Mouse (Mus musculus) cerebellum, adult 11-12 months (tissue): Measurements from ENCODE around the gene Vmn1r218.
"Not testable (repeated sequence)": the region's sequence is repeated elsewhere in the genome, so short reads cannot be mapped to it uniquely, and the experiment has no call there.

Experiments
- DNase-seq: peaks from one replicate; pipeline ENCODE4 v3.0.0; 2022

The Vmn1r218 gene

DNA sequence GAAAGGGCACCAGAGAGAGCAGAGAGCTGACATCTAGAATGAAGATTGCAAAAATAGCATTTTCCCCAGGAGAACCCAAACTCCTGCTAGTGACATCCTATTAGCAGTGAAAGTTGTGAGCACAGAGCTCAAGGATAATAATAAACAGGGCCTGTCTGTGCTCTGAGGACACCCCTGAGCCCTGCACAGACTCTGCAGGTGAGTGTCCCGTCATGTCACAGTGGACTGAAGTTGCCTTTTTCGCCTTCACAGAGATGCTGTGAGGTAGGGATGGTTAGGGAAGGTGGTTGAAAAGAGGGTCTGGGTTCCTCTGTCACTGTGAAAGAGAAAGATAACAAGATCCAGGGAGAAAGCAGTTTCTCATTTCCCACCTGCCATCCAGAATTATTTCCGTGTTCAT lies at the start of gene Vmn1r218:
TSS of gene Vmn1r218 (plus strand) at position 57 of the 400 bp plus-strand sequence.
- DNase-seq = no peak

DNA sequence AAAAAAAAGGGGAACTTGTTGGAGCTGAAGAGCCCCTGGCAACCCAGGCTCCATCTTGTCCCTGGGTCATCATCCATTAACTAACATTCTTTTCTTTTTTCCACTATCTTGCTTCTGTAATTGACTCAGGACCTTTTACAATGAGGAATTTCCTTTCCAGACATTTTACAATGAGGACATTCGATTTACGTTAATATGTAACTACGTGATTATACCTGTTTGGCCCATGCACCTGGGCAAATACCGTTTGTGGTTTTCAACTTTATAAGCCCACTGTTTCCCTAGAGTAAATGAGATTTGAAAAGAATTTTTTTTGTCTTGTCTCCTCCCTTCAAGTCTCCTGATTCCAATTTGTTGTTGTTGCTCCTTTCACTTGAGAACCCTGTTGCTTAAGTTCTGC lies 38.6 kb upstream of the Vmn1r218 start:
- no peak for DNase-seq

DNA sequence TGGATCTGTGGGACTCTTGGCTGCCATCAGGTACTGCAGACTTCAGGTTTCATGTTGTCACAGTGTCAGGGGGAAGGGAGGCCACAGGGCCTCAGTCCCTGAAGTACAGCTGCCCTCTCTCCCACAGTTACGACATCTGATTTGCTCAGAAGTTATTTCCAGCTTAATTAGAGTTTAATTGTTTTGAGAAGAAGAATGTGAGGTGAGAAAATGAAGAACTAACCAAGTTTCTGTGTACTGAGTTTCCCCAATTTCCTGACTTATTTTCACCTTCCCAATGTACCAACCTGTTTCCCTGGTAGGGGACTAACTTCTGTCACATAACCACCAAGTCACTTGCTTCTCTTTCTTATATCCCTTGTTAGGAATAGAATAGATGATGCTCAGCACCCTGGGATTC lies 14.8 kb upstream of the Vmn1r218 start, which contains the start of gene Vmn1r217:
TSS of gene Vmn1r217 (minus strand) at position 101 of the 400 bp plus-strand sequence.
- DNase-seq = not testable (repeated sequence)

DNA sequence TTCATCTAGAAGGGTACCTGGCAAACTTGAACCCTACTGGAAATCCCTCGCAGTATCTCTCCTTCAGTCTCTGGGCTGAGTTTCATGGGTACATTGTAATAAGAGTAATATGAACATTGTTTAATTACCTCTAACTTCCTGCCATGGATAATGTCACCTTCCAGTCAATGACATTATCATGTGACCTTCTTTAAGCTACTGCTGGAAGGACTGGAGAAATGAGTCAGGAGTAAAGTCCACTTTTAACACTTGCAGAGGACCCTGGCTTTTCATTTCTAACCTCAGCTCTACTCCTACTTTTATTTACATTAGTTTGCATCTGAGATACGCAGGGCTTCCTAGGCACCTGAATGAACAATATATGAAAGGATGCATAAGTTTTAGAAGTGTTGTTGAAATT lies 12.3 kb upstream of the Vmn1r218 start:
- no peak for DNase-seq

DNA sequence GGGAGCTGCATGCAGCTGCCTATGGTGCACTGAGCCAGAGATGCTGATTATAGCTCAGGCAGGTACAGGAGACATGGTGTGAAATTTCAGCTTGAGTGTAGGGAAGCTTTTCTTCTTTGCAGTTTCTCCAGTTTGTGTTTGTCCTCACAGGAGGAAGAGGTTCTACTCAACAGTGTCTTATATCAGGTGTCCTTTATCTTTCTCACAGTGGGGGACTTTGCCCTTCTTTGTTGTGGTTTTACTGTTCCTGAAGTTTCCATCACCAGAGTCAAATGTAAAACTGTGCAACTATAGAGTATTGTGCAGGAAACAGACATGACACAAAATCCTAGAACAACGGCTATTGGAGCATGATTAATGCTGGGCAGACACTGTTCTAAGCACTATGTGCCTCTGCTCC lies 546 bp downstream of the Vmn1r218 start:
- no peak for DNase-seq

DNA sequence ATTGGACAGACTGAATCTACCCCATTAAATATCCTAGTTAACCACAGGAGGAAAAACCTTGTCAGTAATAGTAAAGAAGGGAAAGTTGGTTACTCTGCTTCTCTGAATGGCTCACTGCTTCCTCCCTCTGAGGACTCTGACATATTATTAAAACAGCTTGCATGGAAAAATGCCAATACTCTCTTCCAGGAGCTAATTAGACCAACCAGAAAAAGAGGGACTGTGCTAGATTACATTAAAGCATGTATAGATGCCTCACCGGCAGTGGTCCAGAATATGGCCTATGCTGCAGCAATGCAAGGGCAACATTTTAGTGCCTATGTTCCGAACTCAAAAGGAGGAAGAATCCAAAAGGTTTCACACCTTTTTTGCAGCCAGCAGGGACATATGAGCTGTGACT lies 5.9 kb downstream of the Vmn1r218 start:
- no peak for DNase-seq

DNA sequence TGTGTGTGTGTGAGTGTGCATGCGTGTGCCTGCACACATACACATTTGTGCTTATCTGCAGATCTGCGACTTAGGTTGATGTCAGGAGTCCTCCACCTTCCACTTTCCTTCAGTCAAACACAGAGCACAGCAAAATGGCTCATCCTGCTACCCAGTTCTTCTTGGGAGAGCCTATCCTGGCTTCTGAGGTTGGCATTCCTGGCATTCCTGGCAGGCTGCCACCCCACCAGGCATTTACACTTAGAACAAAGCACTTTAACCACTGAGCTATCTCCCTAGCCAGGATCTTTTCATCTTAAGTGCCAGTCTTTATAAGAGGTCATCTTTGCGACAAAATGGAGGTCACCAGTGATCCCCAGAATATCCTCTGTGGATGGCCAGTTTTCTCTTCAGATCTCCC lies 24.9 kb downstream of the Vmn1r218 start:
- DNase-seq = no peak

DNA sequence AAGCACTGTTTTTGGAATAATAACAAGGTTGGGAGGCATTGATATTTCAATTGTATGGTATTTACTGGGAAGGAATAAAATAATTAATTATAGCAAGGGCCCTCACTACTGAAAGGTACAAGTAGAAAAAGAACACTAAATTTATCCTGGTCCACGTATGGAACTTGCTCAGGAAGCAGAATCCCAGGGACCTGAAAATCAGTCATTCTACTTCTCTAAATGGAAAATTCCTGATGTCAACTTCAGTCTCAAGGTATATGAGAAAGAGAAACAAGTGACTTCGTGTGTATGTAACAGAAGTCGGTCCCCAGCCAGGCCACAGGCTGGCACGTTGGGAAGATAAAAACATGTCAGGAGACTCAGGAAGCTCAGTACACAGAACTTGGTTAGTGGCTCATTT lies 26.1 kb downstream of the Vmn1r218 start, which contains the start of gene Vmn1r219:
TSS of gene Vmn1r219 (plus strand) at position 301 of the 400 bp plus-strand sequence.
- no peak for DNase-seq

DNA sequence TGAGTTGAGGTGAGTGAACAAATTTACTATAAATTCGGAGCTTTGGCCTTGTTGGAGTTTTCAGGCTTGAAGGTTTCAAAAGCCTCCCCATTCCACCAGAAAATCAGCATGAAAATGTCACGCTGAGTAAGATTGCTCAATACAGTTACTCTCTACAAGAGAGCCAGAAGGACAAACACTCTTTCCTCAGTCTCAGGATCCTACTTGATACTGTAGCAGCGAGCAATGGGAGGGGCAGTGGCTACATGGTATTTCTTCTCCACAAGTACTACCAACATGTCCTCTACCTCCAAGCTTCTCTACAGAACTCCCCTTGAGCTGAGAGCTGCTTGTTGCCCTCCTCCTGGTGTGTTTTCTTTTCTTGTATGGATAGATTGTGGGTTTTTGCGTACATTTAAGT lies 33.5 kb downstream of the Vmn1r218 start:
- not testable (repeated sequence) for DNase-seq

DNA sequence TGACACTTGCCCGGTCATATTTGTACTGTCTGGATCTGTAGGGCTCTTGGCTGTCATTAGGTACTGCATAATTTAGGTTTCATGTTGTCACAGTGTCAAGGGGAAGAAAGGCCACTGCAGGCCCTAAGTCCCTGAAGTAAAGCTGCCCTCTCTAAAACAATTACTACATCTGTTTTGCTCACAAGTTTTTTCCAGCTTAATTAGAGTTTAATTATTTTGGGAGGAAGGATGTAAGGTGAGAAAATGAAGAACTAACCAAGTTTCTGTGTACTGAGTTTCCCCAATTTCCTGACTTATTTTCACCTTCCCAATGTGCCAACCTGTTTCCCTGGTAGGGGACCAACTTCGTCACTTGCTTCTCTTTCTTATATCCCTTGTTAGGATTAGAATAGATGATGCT lies 54.9 kb downstream of the Vmn1r218 start, which contains the start of gene Vmn1r220:
TSS of gene Vmn1r220 (minus strand) at position 101 of the 400 bp plus-strand sequence.
- no peak for DNase-seq
